Mouse (Mus musculus): ENCODE data around the gene Ccdc54.

DNA sequence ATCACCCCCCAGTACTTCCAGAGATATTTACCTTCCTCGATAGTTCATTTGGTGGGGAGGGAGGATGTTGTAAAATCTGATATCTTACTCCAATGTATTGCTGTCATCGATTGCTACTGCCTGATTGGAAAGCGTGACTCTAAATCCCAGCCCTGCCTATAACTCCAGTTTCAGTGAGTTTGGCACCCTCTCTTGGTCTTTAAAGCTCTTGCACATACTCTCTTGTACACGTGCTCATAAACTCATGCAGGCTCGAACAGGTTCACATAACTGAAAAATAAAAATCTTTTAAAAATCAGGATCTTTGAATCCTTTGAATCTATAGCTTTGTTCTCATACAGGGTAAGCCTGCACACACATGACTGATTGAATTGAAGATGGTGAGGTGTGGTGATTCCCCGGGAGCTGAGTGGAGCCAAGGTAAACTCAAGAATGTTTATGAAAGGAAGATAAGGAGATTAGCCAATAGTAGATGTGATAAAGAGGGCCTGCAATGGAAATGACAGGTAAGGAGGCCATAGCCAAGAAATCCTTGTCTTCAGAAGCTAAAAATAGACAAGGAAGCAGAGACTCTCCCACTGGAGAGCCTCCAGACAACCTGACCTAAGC, 31.7 kb downstream of the Ccdc54 start:
- TF ChIP-seq CTCF (IDR thresholded peaks at IDR 0.05; ENCODE audit: low read depth) (peak; percentile 50), EP300 (optimal IDR thresholded peaks at IDR 0.05) (peak; percentile 25)

Measured in stomach, postnatal 0 days (tissue).